Mouse (Mus musculus): ENCODE measurements around the gene Gpn2.

Gene Gpn2

GRCm38 (mm10) chr4:133595538-133595937, 11.4 kb downstream of the Gpn2 start:
- DNase-seq (ENCODE audit: low spot score in 2 of 2), result peak in 1 of 2 experiments; percentile 31

- DNase-seq (ENCODE audit: low spot score in 2 of 2), result no peak
These were observed 11.9 kb downstream of the Gpn2 start for GRCm38 (mm10) chr4:133596084-133596483.

- DNase-seq (ENCODE audit: low spot score in 2 of 2), result no peak
These were observed 14.5 kb downstream of the Gpn2 start for GRCm38 (mm10) chr4:133598616-133599015.

GRCm38 (mm10) chr4:133599116-133599515, 15.0 kb downstream of the Gpn2 start:
- no peak for DNase-seq (ENCODE audit: low spot score in 2 of 2)

- DNase-seq (ENCODE audit: low spot score in 2 of 2), result peak; percentile 89 to 96
These were observed 15.5 kb downstream of the Gpn2 start for GRCm38 (mm10) chr4:133599571-133600073.

- DNase-seq (ENCODE audit: low spot score in 2 of 2), result peak in 1 of 2 experiments; percentile 40
These were observed 16.1 kb downstream of the Gpn2 start for GRCm38 (mm10) chr4:133600306-133600705.

- peak; percentile 81 to 88 for DNase-seq (ENCODE audit: low spot score in 2 of 2)
These were observed 17.6 kb downstream of the Gpn2 start, which contains the start of gene Sfn for GRCm38 (mm10) chr4:133601721-133602218. Gene Sfn, minus strand, starts transcription at chr4:133602168.

- no peak for DNase-seq (ENCODE audit: low spot score in 2 of 2)
These were observed 18.9 kb downstream of the Gpn2 start for GRCm38 (mm10) chr4:133603056-133603455.

- DNase-seq (ENCODE audit: low spot score in 2 of 2), result no peak
These were observed 20.0 kb downstream of the Gpn2 start for GRCm38 (mm10) chr4:133604175-133604574.

- peak in 1 of 2 experiments; percentile 39 for DNase-seq (ENCODE audit: low spot score in 2 of 2)
These were observed 20.7 kb downstream of the Gpn2 start for GRCm38 (mm10) chr4:133604856-133605255.

- DNase-seq (ENCODE audit: low spot score in 2 of 2), result peak; percentile 54 to 73
These were observed 21.2 kb downstream of the Gpn2 start for GRCm38 (mm10) chr4:133605330-133605729.

GRCm38 (mm10) chr4:133607284-133607683, 23.1 kb downstream of the Gpn2 start:
- DNase-seq (ENCODE audit: low spot score in 2 of 2), result peak; percentile 58 to 63

- DNase-seq (ENCODE audit: low spot score in 2 of 2), result peak; percentile 73 to 84
These were observed 25.6 kb downstream of the Gpn2 start for GRCm38 (mm10) chr4:133609719-133610118.

GRCm38 (mm10) chr4:133611815-133612214, 27.7 kb downstream of the Gpn2 start:
- no peak for DNase-seq (ENCODE audit: low spot score in 2 of 2)

- DNase-seq (ENCODE audit: low spot score in 2 of 2), result no peak
These were observed 28.3 kb downstream of the Gpn2 start for GRCm38 (mm10) chr4:133612416-133612815.

- no peak for DNase-seq (ENCODE audit: low spot score in 2 of 2)
These were observed 28.9 kb downstream of the Gpn2 start for GRCm38 (mm10) chr4:133613026-133613425.

- no peak for DNase-seq (ENCODE audit: low spot score in 2 of 2)
These were observed 29.7 kb downstream of the Gpn2 start for GRCm38 (mm10) chr4:133613867-133614266.

- no peak for DNase-seq (ENCODE audit: low spot score in 2 of 2)
These were observed 30.2 kb downstream of the Gpn2 start for GRCm38 (mm10) chr4:133614274-133614761.

GRCm38 (mm10) chr4:133615416-133615815, 31.3 kb downstream of the Gpn2 start:
- DNase-seq (ENCODE audit: low spot score in 2 of 2), result no peak

- no peak for DNase-seq (ENCODE audit: low spot score in 2 of 2)
These were observed 33.8 kb downstream of the Gpn2 start for GRCm38 (mm10) chr4:133617936-133618335.

- DNase-seq (ENCODE audit: low spot score in 2 of 2), result no peak
These were observed 35.4 kb downstream of the Gpn2 start for GRCm38 (mm10) chr4:133619473-133620136.

GRCm38 (mm10) chr4:133620668-133621067, 36.5 kb downstream of the Gpn2 start:
- no peak for DNase-seq (ENCODE audit: low spot score in 2 of 2)

GRCm38 (mm10) chr4:133622161-133622695, 38.1 kb downstream of the Gpn2 start:
- DNase-seq (ENCODE audit: low spot score in 2 of 2), result no peak

Data from urinary bladder, adult 18-20 months (tissue).